Comparison of ENCODE assay signal across 8 mouse cellular contexts in the genomic region with DNA sequence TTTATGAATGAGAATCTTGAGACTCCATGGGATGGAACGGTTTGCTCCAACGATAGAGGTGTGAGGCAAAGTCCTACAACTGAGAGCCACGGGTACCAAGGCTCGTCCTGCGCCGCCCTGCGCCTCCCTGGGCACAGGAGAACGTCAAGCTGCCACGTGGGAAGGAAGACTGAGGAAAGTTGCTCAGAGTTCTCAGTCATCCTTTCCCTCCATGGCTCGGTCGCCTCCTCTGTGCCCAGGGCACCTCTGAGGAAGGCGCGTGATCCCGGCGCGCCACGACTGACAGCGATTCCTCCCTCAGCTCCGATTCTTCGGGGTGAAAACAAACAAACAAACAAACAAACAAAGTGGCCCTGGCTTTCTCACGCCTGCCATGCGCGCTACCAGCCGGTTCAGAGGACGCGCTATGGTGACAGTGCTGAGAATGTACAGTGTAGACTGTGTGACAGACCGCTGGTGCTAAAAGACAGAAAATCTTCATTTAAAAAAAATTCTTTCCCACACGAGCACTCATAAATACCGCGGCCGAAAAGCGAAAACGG. TPM values are rescaled to one million over a fixed set of nuclear protein-coding genes. Genes with fewer than 3 reads are reported as not detected.
DNase-seq lines count a peak whose midpoint lies in the region; ATAC-seq lines count a peak whose summit lies in the region.

No protein-coding gene starts in this region.

- no peaks in the 10 kb centered on the region for H3K9me3 ChIP-seq in kidney, embryonic 14.5 days (ENCODE audit: control insufficient read depth, low read length)
- H3K9me3 ChIP-seq in embryonic facial prominence, embryonic 13.5 days, result no peaks in the 10 kb centered on the region
- H3K9me3 ChIP-seq in intestine, embryonic 15.5 days, result no peaks in the 10 kb centered on the region
- H3K9me3 ChIP-seq in midbrain, embryonic 11.5 days (ENCODE audit: control insufficient read depth, low read length), result no peaks in the 10 kb centered on the region

- peak overlapping the region; percentile 89 for H3K4me2 ChIP-seq in kidney, embryonic 14.5 days (replicated peaks; ENCODE audit: low read depth, low read length)
- peak overlapping the region; percentile 97 for H3K4me2 ChIP-seq in embryonic facial prominence, embryonic 13.5 days
- H3K4me2 ChIP-seq in intestine, embryonic 15.5 days (replicated peaks), result peak overlapping the region; percentile 88
- H3K4me2 ChIP-seq in midbrain, embryonic 11.5 days, result peak overlapping the region; percentile 77

- no peaks in the 10 kb centered on the region; the same call in 1 of the 2 replicates for H3K36me3 ChIP-seq in kidney, embryonic 14.5 days (ENCODE audit: control insufficient read depth, insufficient read depth, low read length)
- no peaks in the 10 kb centered on the region for H3K36me3 ChIP-seq in embryonic facial prominence, embryonic 13.5 days
- no peaks in the 10 kb centered on the region for H3K36me3 ChIP-seq in intestine, embryonic 15.5 days
- no peaks in the 10 kb centered on the region for H3K36me3 ChIP-seq in midbrain, embryonic 11.5 days (ENCODE audit: control insufficient read depth, insufficient read depth, low read length)

- H3K9ac ChIP-seq in kidney, embryonic 14.5 days (ENCODE audit: low read depth, low read length), result peak overlapping the region; percentile 72
- peak overlapping the region; percentile 87 for H3K9ac ChIP-seq in embryonic facial prominence, embryonic 13.5 days
- H3K9ac ChIP-seq in intestine, embryonic 15.5 days, result peak overlapping the region; percentile 74
- H3K9ac ChIP-seq in midbrain, embryonic 11.5 days (ENCODE audit: low read length), result peak overlapping the region; percentile 74

- 0 out of 2 replicates have a peak overlapping the region, but pooled peaks have one; percentile 7 for H3K27ac ChIP-seq in kidney, embryonic 14.5 days (ENCODE audit: low read depth, low read length)
- H3K27ac ChIP-seq in embryonic facial prominence, embryonic 13.5 days, result peak overlapping the region; percentile 53; the same call in 1 of the 2 replicates
- peak overlapping the region; percentile 44; the same call in 1 of the 2 replicates for H3K27ac ChIP-seq in intestine, embryonic 15.5 days
- no peak overlapping the region for H3K27ac ChIP-seq in midbrain, embryonic 11.5 days (ENCODE audit: low read depth, low read length)

- WGBS in kidney, embryonic 14.5 days, result under 1% methylated on average over 33 of the region's 33 CpGs
- WGBS in embryonic facial prominence, embryonic 13.5 days, result under 1% methylated on average over 33 of the region's 33 CpGs
- WGBS in intestine, embryonic 15.5 days, result under 1% methylated on average over 33 of the region's 33 CpGs
- under 1% methylated on average over 33 of the region's 33 CpGs for WGBS in midbrain, embryonic 11.5 days

- no peaks in the 10 kb centered on the region for H3K27me3 ChIP-seq in kidney, embryonic 14.5 days (ENCODE audit: control insufficient read depth, insufficient read depth, low read length)
- H3K27me3 ChIP-seq in embryonic facial prominence, embryonic 13.5 days, result no peaks in the 10 kb centered on the region
- H3K27me3 ChIP-seq in intestine, embryonic 15.5 days (replicated peaks), result no peaks in the 10 kb centered on the region
- no peaks in the 10 kb centered on the region for H3K27me3 ChIP-seq in midbrain, embryonic 11.5 days (ENCODE audit: control insufficient read depth, insufficient read depth, low read length)

- peak overlapping the region; percentile 62 for H3K4me3 ChIP-seq in kidney, embryonic 14.5 days (ENCODE audit: low read length)
- peak overlapping the region; percentile 76 for H3K4me3 ChIP-seq in embryonic facial prominence, embryonic 13.5 days
- H3K4me3 ChIP-seq in intestine, embryonic 15.5 days (replicated peaks), result peak overlapping the region; percentile 73
- peak overlapping the region; percentile 74 for H3K4me3 ChIP-seq in midbrain, embryonic 11.5 days (ENCODE audit: low read depth, low read length)

- 0 out of 2 replicates have a peak, but pooled peaks cover 5% of the 10 kb centered on the region for H3K4me1 ChIP-seq in kidney, embryonic 14.5 days (ENCODE audit: control insufficient read depth, insufficient read depth, low read length)
- peaks cover 12% of the 10 kb centered on the region for H3K4me1 ChIP-seq in embryonic facial prominence, embryonic 13.5 days
- no peaks in the 10 kb centered on the region; the same call in 1 of the 2 replicates for H3K4me1 ChIP-seq in intestine, embryonic 15.5 days (replicated peaks)
- peaks cover 6% of the 10 kb centered on the region; the same call in 1 of the 2 replicates for H3K4me1 ChIP-seq in midbrain, embryonic 11.5 days (ENCODE audit: control insufficient read depth, insufficient read depth, low read length)

- ATAC-seq in kidney, embryonic 14.5 days (ENCODE audit: low FRiP score, low TSS enrichment), result peak; percentile 74
- peak; percentile 70 for ATAC-seq in embryonic facial prominence, embryonic 13.5 days (ENCODE audit: insufficient number of reproducible peaks, insufficient read depth, low FRiP score, low TSS enrichment, low read depth)
- ATAC-seq in intestine, embryonic 15.5 days, result peak; percentile 84
- peak; percentile 86 for ATAC-seq in midbrain, embryonic 11.5 days (ENCODE audit: low FRiP score)

- no peak for DNase-seq in kidney, adult 18-20 months
- DNase-seq in MEL-GATA-1-ER (ENCODE audit: extremely low read depth, low read depth), result peak; percentile 15
- DNase-seq in midbrain, embryonic 11.5 days (ENCODE audit: low spot score, missing footprints), result no peak
- no peak for DNase-seq in right cerebral cortex, postnatal 10 days (ENCODE audit: low spot score in 2 of 2)
- DNase-seq in thymus, postnatal 25 days, result no peak

RNA-seq across cellular contexts. Expression of a gene that starts 0.4 kb away (rescaled TPM):
- 11.6 and 12.7 TPM in 2 replicates for polyA plus RNA-seq in kidney, embryonic 14.5 days (2014; fragmentation: Nextera tagmentation; extraction: Ambion mirVana)
- 21.1 and 22.8 TPM in 2 replicates for polyA plus RNA-seq in embryonic facial prominence, embryonic 13.5 days (2015; fragmentation: Nextera tagmentation; extraction: Ambion mirVana)
- polyA plus RNA-seq in intestine, embryonic 15.5 days (2015; fragmentation: Nextera tagmentation; extraction: Ambion mirVana), result 12.7 and 13.2 TPM in 2 replicates
- 10.3 and 11.4 TPM in 2 replicates for polyA plus RNA-seq in midbrain, embryonic 11.5 days (2014; fragmentation: Nextera tagmentation; extraction: Ambion mirVana)

RNA-seq across cellular contexts. Expression of a gene that starts 23.0 kb away (rescaled TPM):
- 7.2 and 8.8 TPM in 2 replicates for polyA plus RNA-seq in kidney, embryonic 14.5 days (2014; fragmentation: Nextera tagmentation; extraction: Ambion mirVana)
- 9.0 and 9.9 TPM in 2 replicates for polyA plus RNA-seq in embryonic facial prominence, embryonic 13.5 days (2015; fragmentation: Nextera tagmentation; extraction: Ambion mirVana)
- 6.6 TPM in 2 replicates for polyA plus RNA-seq in intestine, embryonic 15.5 days (2015; fragmentation: Nextera tagmentation; extraction: Ambion mirVana)
- 3.5 and 3.8 TPM in 2 replicates for polyA plus RNA-seq in midbrain, embryonic 11.5 days (2014; fragmentation: Nextera tagmentation; extraction: Ambion mirVana)
